Mouse (Mus musculus) left cerebral cortex, postnatal 25 days (tissue): ENCODE measurements around the gene Scn3a. TPM values are rescaled to one million over a fixed set of nuclear protein-coding genes. Genes with fewer than 3 reads are reported as not detected.

Experiments used
- DNase-seq, 2 experiments: peaks; one replicate each; pipeline ENCODE4 v3.0.0; 2022; ENCODE audit warnings: low spot score in 2 of 2, mixed read lengths in 1 of 2
- intact Hi-C: fragments of 180-260 bp; cut with DNase I; formaldehyde crosslinking; loops from one replicate; pipeline ENCODE4 v1.15.1; 2025
- total RNA-seq, 2 experiments: library from RNA; stranded (reverse); gene quantifications; 2 replicates each; pipeline ENCODE4 v1.2.3; 2021

The Scn3a gene
- total RNA-seq, result 10 to 100 TPM; 32.5 to 42.1 TPM

DNA sequence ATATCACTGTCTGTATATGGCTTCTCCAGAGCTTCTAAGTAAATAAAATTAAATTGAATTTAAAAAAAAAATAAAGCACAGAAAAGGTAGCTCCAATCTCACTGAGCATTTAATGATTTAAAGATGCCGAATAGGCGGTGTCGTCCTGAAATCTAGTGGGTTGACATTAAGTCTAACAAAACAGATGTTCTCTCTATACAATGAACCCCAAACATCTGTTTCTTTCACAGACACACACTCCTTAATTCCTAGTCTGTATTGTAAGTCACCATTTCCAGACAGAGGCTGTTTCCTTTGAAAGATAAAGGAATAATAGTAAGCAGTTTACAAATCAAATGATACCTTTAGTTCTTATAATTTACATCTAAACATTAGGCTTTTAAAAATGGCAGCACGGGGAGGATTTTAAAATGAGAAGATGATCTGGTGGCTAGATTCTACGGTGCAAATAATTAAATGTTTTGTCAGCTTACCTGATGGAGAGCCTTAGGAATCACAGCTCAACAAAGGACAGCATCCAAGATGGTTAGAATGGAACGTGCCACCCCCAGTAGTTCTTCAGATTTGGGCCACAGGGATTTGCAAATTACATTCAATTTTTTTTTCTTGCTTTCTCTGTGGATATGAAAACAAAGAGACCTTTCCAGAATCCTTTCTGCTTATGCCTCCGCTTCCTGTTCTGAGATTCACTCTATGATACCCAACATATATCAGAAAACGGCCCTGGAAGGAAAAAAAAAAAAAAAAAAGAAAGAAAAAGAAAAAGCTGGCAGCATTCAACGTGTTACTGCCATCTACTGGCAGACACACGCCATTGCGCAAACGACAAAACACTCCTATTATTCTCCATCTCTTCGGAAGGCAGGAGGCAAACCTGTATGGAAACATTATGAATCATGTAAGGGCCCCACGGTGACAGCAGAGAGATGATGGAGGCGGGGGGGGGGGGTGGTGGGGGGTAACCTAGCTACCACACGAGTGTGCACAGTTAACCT, at the start of gene Scn3a:
Gene Scn3a (minus strand): TSS at position 835 of the 995 bp plus-strand sequence.
- peak; percentile 77 to 85 for DNase-seq
- intact Hi-C loops, result loop anchor here (2.0 to 10.0 kb wide), 3 partner anchors 152 to 422 kb away; no protein-coding TSS in a partner anchor

DNA sequence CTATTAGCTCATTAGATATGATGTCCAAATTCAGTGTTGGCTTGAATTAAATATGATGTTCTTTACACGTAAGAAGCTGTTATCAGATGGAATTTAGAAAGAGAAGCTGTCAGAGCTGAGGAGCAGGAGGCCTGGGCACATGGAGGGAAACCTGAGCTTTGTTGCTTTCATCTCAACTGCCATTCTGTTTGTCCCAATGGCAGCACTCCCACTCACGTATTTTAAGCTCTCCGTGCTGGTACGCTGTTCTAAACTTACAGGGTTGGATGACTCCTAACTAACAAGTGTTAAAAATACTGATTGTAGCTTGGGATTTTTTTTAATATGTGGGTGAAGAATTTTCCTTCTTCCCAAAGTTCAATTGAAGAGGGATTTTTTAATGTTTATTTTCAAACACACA, 44.5 kb upstream of the Scn3a start:
- DNase-seq, result peak in 1 of 2 experiments; percentile 38
- intact Hi-C loops, result loop anchor here (5.0 kb wide), 1 partner anchor 210 kb away; no protein-coding TSS in a partner anchor

DNA sequence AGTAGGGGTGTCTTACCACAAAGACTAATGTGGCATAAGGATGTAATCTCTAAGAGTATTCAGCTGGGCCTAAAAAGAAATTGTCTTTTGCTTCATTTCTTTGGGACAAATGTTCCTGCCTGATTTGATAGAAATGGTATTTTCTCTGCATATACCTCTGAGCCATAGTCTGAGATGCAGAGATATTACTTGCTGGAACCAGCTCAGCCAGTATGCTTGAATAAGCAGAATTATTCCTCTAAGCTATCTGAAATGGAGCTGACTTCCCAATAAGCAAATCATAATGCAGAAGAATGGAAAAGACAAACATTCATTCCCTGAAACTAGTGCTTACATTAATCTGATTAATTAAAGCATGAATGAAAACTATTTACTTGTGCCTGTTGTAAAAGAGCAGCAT, 40.4 kb upstream of the Scn3a start:
- intact Hi-C loops, result no loop called here
- no peak for DNase-seq

DNA sequence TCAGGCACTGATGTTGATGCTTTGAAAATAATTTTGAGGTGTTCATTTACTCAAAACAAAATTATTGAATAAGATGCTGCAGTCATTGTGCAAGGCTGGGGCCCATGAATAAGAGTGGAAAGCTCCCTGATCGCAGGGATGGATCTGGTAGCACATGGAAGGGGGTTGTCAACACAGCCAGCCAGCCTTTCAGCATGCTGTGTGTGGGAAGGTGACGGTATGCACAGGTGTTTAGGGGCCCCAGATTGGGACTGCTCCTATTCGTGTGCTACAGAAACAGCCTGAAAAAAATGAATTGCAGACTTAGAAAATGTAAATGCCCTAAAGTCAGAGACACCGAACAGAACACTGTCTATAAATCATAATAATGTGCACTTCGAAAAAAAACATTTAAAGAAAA, 20.3 kb upstream of the Scn3a start:
- intact Hi-C loops, result no loop called here
- peak; percentile 27 to 74 for DNase-seq

DNA sequence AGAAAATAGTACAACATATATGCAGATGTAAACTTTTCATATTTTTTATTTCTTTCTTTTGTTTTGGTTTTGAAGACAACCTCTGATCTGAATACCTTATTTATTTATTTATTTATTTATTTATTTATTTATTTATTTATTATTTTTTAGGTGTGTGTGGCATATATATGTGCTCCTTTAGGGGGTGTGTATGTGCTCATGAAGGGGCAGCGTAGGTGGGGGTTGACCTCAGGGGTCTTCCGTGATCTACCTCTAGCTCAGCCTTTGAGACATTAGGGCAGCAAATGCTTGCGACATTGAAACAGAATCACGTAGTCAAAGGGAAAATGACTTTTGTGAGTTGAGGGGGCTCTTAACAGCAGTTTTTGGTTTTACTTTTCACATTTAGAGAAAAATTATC, 498 bp upstream of the Scn3a start:
- no peak for DNase-seq
- intact Hi-C loops, result loop anchor here (2.0 to 10.0 kb wide), 3 partner anchors 153 to 423 kb away; no protein-coding TSS in a partner anchor

DNA sequence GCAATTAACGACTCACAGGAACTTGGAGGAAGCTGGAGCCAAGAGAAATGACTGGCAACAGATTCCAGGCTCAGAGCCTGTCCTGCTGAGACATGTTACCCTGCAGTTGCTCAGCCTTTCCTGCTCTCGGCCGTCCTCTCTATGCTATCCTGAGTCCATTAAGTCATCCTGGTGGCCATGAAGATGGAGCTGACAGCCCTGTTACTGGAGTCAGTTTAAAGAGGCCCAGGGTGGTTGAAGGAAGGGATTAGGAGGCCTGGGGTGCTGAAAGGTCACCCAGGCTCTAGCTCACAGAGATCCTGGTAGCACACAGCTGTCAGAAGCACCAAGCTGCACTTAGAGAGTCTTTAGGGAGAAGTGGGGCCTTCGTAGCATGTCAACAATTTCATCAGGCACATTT, 3.5 kb downstream of the Scn3a start:
- intact Hi-C loops, result loop anchor here (10.0 kb wide), 1 partner anchor 419 kb away; no protein-coding TSS in a partner anchor
- DNase-seq, result no peak

DNA sequence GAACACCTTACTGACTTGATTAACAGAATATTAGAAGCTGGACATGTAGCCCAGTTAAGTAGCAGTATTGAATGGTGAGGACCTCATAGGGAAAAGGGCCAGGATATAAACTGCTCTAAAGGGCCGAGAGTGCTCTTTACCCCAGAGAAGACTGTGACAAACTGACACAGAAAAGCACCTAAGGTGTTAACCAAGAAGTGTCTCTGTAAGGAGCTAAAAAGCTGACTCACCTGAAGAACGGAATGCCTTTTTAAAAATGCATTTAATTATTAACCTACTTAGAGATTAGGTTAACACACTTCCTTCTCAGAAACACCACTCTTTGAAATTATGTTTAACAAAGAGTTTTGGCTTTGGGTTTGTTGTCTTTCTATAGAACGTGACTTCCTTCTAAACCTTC, 9.7 kb downstream of the Scn3a start:
- intact Hi-C loops, result no loop called here
- no peak for DNase-seq

DNA sequence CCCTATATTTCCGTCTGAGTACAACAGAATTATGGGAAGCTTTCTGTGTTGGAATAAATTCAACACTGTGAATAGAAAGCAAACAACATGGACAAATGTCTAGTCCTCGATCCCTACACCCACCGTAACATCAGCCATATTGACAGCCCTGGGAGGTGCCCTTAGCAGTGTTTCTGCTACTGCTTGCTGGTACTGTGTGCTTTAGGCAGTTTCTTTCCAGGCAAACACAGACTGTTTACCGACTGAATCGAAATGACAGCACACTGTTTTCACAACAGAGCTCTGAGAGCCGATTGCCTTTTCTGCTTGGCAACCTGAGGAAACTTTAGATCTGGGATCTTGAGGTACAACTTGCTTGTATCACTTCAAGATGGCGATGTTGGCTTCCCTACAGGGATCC, 12.8 kb downstream of the Scn3a start:
- intact Hi-C loops, result no loop called here
- DNase-seq, result no peak

DNA sequence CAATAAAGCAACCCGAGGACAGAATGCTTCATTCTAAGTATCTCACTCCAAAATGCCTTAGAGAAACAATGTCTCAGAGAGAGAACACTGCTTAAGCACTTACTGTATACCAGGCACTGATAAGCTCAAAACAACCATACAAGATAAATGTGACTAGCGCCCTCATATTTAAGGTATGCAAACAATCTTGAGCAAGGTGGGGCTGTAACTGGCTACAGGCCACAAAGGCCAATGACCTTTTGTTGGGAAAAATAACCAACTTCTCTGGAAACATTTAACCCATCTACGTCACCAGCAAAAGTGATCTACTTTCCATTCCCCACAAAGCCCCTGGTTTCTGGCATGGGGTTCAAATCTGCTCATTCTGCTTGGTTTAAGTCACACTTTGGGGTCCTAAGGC, 14.0 kb downstream of the Scn3a start:
- no peak for DNase-seq
- intact Hi-C loops, result no loop called here

DNA sequence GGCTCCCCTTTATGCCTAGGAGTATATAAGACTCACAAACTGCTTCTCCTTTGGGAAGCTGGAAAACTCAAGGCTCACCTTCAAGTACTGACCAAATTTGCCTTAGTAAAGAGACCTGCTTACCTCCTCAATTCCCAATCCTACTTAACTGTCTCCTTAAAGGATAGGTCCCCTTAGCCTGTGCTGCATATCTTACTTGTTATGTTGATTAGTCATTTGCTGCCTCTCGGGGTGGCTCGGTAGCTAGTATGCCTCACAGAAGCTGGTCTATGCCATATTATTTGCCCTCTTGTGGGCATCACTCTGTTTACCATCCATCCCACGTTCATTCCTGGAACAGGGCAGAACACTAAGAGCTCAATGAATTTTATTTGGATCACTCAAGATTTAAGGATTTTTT, 14.7 kb downstream of the Scn3a start:
- DNase-seq, result no peak
- intact Hi-C loops, result no loop called here

DNA sequence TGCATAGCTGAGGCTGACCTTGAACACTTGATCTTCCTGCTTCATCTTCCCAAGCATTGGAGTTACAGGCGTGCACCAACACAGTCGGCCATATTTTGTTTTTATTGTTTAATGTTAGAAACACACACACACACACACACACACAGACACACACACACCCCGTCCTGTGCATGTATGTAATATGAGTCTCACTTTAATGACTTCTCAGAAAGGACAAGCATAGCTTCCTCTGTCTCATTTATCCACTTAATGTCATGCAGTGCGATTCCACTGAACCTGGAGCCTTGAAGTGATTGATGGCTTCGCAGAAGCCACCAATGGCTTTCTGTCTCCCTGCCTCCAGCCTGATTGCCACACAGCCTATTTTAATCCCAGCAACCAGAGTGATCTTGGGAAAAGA, 15.2 kb downstream of the Scn3a start:
- intact Hi-C loops, result no loop called here
- peak in 1 of 2 experiments; percentile 23 for DNase-seq

DNA sequence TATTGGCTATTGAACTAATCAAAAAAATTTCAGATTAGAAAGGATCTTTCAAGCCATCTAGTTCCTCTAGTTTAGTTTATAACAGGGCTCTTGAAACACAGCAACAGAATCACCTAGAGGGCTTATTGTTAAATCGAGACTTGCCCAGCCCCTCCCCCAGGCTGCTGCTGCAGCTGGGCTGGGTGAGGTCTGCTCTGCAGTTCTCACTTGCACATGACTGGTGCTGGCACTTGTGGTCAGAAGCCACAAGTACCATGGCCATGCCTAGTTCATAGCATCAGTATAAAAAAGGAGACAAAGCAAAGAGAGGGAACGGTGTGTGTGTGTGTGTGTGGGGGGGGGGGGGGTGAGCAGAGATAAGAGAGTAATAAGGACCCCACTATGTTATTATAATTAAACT, 15.7 kb downstream of the Scn3a start:
- no peak for DNase-seq
- intact Hi-C loops, result no loop called here

DNA sequence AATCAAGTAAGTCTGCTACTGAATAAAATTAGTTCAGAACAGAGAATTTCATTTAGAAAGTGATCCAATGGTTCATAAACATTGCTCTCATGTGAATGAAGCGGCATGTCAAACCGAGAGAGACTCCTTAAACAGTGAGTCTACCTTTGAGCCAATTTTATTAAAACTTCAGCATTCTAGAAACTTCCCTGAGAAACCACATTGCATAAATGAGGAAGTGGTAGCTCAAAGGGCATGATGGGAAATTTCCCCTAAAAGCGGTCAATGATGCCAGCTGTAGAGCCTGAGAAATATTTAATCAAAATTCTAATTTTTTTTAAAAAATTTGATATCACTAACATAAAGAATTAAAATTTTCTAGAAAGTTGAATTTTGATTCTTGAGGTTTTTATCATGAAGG, 16.9 kb downstream of the Scn3a start:
- intact Hi-C loops, result no loop called here
- no peak for DNase-seq

DNA sequence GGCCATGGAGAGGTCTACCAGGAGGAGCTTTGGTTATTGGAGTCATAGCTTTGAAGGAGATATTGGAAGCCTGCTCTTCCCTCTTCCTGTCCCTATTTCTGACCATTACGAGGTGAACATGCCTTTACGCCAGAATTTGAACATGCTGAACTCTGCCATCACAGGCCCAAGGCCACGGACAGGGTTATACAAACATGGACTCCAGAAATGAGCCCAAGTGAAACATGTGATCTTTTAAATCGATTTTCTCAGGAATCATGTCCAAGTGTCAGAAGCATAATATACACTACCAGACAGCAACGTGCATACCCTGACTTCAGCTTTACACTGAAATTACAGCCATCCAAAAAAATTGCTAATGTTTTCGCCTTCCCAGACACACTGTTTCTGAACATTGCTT, 18.8 kb downstream of the Scn3a start:
- DNase-seq, result no peak
- intact Hi-C loops, result no loop called here

DNA sequence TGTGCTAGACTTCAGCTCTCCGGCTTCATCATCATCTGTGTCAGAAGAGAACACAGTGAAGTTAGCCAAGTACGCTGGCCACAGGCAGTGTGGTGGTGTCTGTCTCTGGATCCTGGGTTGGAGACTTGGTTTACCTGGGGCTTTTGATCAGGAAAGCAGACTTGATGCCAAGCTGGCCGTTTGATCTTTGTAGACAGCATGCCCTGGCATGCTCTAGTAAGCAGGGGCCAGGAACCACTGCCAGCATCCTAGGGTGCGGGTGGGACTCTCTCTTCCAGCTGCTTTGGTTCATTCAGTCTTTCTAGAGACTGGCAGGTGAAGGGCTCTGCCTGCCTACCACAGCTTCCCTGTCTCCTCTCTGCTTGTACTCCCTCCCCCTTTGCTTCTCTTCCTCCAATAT, 20.1 kb downstream of the Scn3a start:
- DNase-seq, result no peak
- intact Hi-C loops, result no loop called here

DNA sequence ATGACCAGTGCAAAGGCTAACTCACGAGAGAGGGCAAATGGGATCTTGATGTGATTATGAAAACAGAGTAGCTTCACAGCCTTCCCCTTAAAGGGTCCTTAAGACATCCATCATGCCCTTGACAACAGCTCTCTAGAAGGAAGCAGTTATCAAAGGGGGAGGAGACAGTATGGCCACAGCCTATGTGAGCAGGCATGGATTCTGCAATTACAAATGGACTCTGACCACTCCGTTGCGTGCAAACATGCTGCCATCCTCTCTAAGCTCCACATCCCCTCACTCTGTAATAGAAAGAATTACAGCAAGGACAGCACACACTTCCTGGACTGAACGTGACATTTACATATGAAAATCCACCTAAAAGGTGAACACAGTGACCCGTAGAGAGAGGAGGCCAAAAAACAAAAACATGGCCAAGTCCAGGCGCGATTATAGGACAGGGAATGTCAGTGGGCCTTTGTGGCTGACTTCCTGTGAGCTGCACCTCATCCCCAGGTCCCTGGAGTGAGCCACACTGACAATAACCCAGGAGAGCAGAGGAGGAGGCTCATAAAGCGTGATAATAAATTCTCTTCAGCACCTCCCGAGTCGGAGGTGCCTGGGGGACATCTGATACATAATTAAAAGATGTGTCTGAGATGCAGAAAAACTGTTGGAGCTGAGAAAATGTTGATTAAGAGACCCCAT, 24.4 kb downstream of the Scn3a start:
- intact Hi-C loops, result no loop called here
- DNase-seq, result no peak

DNA sequence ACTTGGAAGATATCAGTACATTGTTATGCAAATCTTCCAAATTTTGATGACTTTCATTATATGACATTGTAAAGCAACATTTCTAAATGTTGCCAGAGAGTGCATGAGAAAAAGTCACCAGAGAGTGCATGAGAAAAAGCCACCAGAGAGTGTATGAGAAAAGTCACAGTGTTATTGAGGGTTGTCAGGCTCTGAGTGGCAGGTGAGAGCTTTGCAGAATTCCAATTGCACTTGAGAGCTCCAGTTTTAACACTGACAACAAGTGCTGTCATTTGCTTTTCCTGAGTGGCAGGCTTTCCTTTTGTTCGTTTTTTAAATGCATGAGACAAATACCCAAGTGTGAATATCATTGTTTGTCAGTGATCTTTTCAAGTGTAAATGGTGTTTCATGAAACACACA, 25.6 kb downstream of the Scn3a start:
- no peak for DNase-seq
- intact Hi-C loops, result no loop called here

DNA sequence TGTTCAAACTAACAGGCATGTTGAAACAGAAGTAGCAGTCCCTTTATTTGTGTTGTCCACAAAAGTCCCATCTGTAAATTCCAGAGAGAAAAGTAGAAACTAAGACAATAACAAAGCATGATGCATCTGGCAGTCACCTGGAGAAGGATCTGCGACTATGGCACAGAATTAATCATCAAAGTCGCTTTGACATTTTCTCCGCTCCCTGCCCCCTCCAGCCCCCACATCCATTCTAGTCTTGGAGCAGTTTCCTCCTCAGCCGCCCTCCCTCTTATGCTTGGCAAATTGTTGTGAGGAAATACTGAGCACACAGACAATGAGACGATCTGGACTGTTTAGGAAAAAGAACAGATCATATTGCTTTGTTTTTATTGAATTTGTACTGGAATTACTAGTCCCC, 29.0 kb downstream of the Scn3a start:
- intact Hi-C loops, result no loop called here
- no peak for DNase-seq

DNA sequence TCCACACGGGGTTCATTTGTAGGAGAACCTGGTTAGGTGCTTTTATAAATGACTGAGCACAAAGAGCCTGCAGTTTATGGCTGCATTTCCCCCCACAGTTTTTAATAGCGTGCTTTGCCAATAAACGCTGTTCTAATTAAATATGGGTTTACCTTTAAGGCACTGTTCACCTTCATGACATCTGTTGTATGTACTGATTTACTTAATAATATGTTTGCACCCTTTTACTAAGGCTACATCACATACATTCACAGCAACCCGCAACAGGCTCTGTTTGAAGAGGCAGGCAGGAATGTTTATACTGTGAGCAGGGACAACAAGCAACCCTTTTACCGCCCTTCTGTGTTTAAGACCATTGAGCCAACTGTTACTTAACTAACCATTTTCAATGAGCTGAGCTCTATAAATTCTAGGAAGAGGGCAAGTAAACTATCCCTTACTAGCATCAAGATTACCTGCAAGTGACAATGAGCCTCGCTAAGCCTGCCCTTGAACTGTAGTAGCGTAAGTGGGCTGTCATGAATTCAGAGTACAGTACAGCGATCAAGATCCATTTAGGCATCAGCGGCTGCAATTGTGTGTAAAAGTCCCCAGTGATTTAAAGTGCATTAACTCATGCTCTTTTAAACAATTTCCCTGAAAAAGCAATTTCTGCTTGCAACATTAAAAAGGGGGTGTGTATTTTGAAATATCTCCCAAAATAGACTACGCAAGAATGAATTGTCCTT, 35.1 kb downstream of the Scn3a start:
- no peak for DNase-seq
- intact Hi-C loops, result no loop called here

DNA sequence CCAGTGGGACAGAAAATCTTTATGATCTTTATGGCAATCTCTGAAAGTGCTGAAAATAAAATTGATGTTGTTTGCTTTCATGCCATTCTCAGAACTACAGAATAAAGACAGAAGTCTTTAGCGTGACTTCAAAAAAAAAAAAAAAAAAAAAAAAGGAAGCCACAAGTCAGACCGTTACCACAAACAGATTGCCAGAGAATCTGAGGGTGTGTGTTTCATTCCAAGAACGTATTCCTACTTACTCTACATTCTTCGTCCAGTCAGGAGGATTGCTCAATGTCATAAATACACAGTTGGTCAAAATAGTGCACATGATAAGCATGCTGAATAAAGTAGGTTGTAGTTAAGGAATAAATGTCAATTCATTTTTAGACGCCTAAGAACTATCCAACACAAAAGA, 38.3 kb downstream of the Scn3a start:
- intact Hi-C loops, result no loop called here
- no peak for DNase-seq
